Mouse (Mus musculus) mature B cell (primary cell): ENCODE measurements around the gene Trabd2b.

Source experiments
- in situ Hi-C: fragments of 300-500 bp; cut with MboI; formaldehyde crosslinking; loops from 2 replicates; pipeline ENCODE4 v1.14.3; 2019

Trabd2b gene

GRCm38 (mm10) chr4:114397625-114398024 is 8.9 kb upstream of the Trabd2b start:
- in situ Hi-C loops = no loop called here

- in situ Hi-C loops = no loop called here
Observed at GRCm38 (mm10) chr4:114399821-114400220, 6.7 kb upstream of the Trabd2b start.

- in situ Hi-C loops = no loop called here
Observed at GRCm38 (mm10) chr4:114401993-114402731, 4.4 kb upstream of the Trabd2b start.

GRCm38 (mm10) chr4:114405682-114406354 is 706 bp upstream of the Trabd2b start:
- in situ Hi-C loops = no loop called here

- in situ Hi-C loops = no loop called here
Observed at GRCm38 (mm10) chr4:114407516-114407915, 992 bp downstream of the Trabd2b start.

GRCm38 (mm10) chr4:114408298-114408697 is 1.8 kb downstream of the Trabd2b start:
- in situ Hi-C loops = no loop called here

- in situ Hi-C loops = no loop called here
Observed at GRCm38 (mm10) chr4:114408890-114409480, 2.5 kb downstream of the Trabd2b start.

- in situ Hi-C loops = no loop called here
Observed at GRCm38 (mm10) chr4:114409511-114409910, 3.0 kb downstream of the Trabd2b start.

GRCm38 (mm10) chr4:114410026-114410425 is 3.5 kb downstream of the Trabd2b start:
- in situ Hi-C loops = no loop called here

GRCm38 (mm10) chr4:114410443-114410842 is 3.9 kb downstream of the Trabd2b start:
- in situ Hi-C loops = no loop called here

GRCm38 (mm10) chr4:114410958-114411661 is 4.6 kb downstream of the Trabd2b start:
- in situ Hi-C loops = no loop called here

- in situ Hi-C loops = no loop called here
Observed at GRCm38 (mm10) chr4:114411846-114412390, 5.4 kb downstream of the Trabd2b start.

- in situ Hi-C loops = no loop called here
Observed at GRCm38 (mm10) chr4:114415925-114416645, 9.6 kb downstream of the Trabd2b start.

- in situ Hi-C loops = no loop called here
Observed at GRCm38 (mm10) chr4:114420154-114420553, 13.6 kb downstream of the Trabd2b start.

GRCm38 (mm10) chr4:114423084-114423483 is 16.6 kb downstream of the Trabd2b start:
- in situ Hi-C loops = no loop called here

GRCm38 (mm10) chr4:114425808-114426207 is 19.3 kb downstream of the Trabd2b start:
- in situ Hi-C loops = no loop called here

GRCm38 (mm10) chr4:114432742-114433141 is 26.2 kb downstream of the Trabd2b start:
- in situ Hi-C loops = no loop called here

- in situ Hi-C loops = no loop called here
Observed at GRCm38 (mm10) chr4:114433440-114433839, 26.9 kb downstream of the Trabd2b start.

- in situ Hi-C loops = no loop called here
Observed at GRCm38 (mm10) chr4:114434766-114435165, 28.2 kb downstream of the Trabd2b start.

- in situ Hi-C loops = no loop called here
Observed at GRCm38 (mm10) chr4:114435381-114435780, 28.9 kb downstream of the Trabd2b start.

- in situ Hi-C loops = no loop called here
Observed at GRCm38 (mm10) chr4:114438764-114439163, 32.2 kb downstream of the Trabd2b start.
